Mouse (Mus musculus) C2C12 (cell line): ENCODE results near the gene Fam189a2.

Experiments used
- CEBPB ChIP-seq: IDR thresholded peaks from one replicate; pipeline ENCODE4 v1.6.1; 2011; ENCODE audit warnings: low read depth, mild to moderate bottlenecking, control low read depth, moderate library complexity
- CTCF ChIP-seq: IDR thresholded peaks from one replicate; pipeline ENCODE4 v1.5.1; 2011; ENCODE audit not compliant: control insufficient read depth, insufficient read depth, insufficient read length
- FOSL1 ChIP-seq: IDR thresholded peaks from one replicate; pipeline ENCODE4 v1.8.0; 2011; ENCODE audit warnings: mild to moderate bottlenecking, low read length; ENCODE audit not compliant: poor library complexity, insufficient read depth, severe bottlenecking
- MAX ChIP-seq: IDR thresholded peaks from one replicate; pipeline ENCODE4 v1.6.1; 2011; ENCODE audit warnings: mild to moderate bottlenecking, control low read depth
- MYOG ChIP-seq: IDR thresholded peaks from one replicate; pipeline ENCODE4 v1.6.1; 2011; ENCODE audit not compliant: control insufficient read depth, insufficient read length; ENCODE audit errors: extremely low read depth

GRCm38 (mm10) chr19:23968862-23969225 is 62.0 kb downstream of the Fam189a2 start:
- TF ChIP-seq CTCF: no peak
- TF ChIP-seq CEBPB: no peak
- no peak for TF ChIP-seq MYOG
- no peak for TF ChIP-seq MAX
- no peak for TF ChIP-seq FOSL1
